Mouse (Mus musculus): ENCODE measurements around the gene Fam76a.

GRCm38 (mm10) chr4:132921488-132921887, 870 bp downstream of the Fam76a start:
- TF ChIP-seq CTCF (IDR thresholded peaks at IDR 0.05): no peak
- TF ChIP-seq EP300 (IDR thresholded peaks at IDR 0.05; ENCODE audit: insufficient read depth, low read depth, low read length): no peak
